Mouse (Mus musculus) forebrain, embryonic 11.5 days (tissue): ENCODE data around the gene Gm6583. TPM values are rescaled to one million over a fixed set of nuclear protein-coding genes. Genes with fewer than 3 reads are reported as not detected.

Experiments
- ATAC-seq: fragments of 200-750 bp; cut with Nextera tagmentation; replicated peaks from 2 replicates; pipeline ENCODE4 v1.8.0; 2017; ENCODE audit warnings: moderate TSS enrichment; ENCODE audit not compliant: low FRiP score
- DNase-seq: peaks from one replicate; pipeline ENCODE4 v3.0.0-alpha.2; 2017; ENCODE audit warnings: low spot score
- H3K27ac ChIP-seq: fragments of 300-500 bp; sonication (generic); 2 replicates; pipeline ENCODE4 v1.5.1; 2014; ENCODE audit warnings: low read depth, low read length
- H3K27me3 ChIP-seq: fragments of 300-500 bp; sonication (generic); 2 replicates; pipeline ENCODE4 v1.6.1; 2014; ENCODE audit warnings: mild to moderate bottlenecking, low read length, mixed read lengths; ENCODE audit not compliant: control insufficient read depth, insufficient read depth
- H3K36me3 ChIP-seq: fragments of 300-500 bp; sonication (generic); 2 replicates; pipeline ENCODE4 v1.6.1; 2014; ENCODE audit warnings: mild to moderate bottlenecking, low read length, moderate library complexity, mixed read lengths; ENCODE audit not compliant: control insufficient read depth, insufficient read depth
- H3K4me1 ChIP-seq: fragments of 300-500 bp; sonication (generic); replicated peaks from 2 replicates; pipeline ENCODE4 v1.6.1; 2014; ENCODE audit warnings: low read length, mixed read lengths; ENCODE audit not compliant: control insufficient read depth, insufficient read depth
- H3K4me2 ChIP-seq: fragments of 300-500 bp; sonication (generic); 2 replicates; pipeline ENCODE4 v1.6.1; 2014; ENCODE audit warnings: low read depth, mild to moderate bottlenecking, low read length, moderate library complexity, mixed read lengths; ENCODE audit not compliant: severe bottlenecking
- H3K4me3 ChIP-seq: fragments of 300-500 bp; sonication (generic); 2 replicates; pipeline ENCODE4 v1.5.1; 2014; ENCODE audit warnings: low read depth, low read length
- H3K9ac ChIP-seq: fragments of 300-500 bp; sonication (generic); 2 replicates; pipeline ENCODE4 v1.6.1; 2014; ENCODE audit warnings: low read length
- H3K9me3 ChIP-seq: fragments of 300-500 bp; sonication (generic); 2 replicates; pipeline ENCODE4 v1.6.1; 2016; ENCODE audit warnings: low read length, mixed read lengths; ENCODE audit not compliant: control insufficient read depth
- WGBS: fragments of 180-500 bp; shearing (Covaris S2); extraction: QIAGEN DNeasy Blood & Tissue Kit; methylation state at CpG from one replicate; pipeline ENCODE4 v1.1.7; 2014; 5-methylcytosine and 5-hydroxymethylcytosine counted together
- polyA plus RNA-seq: library from polyadenylated mRNA; unstranded; fragments of >200 nt; fragmentation: Nextera tagmentation; extraction: Ambion mirVana; gene quantifications from 2 replicates; pipeline ENCODE4 v1.2.1, GENCODE M21; 2014

Gene Gm6583
- polyA plus RNA-seq, 1 experiment from 2014 or later, result 0.29 TPM

DNA sequence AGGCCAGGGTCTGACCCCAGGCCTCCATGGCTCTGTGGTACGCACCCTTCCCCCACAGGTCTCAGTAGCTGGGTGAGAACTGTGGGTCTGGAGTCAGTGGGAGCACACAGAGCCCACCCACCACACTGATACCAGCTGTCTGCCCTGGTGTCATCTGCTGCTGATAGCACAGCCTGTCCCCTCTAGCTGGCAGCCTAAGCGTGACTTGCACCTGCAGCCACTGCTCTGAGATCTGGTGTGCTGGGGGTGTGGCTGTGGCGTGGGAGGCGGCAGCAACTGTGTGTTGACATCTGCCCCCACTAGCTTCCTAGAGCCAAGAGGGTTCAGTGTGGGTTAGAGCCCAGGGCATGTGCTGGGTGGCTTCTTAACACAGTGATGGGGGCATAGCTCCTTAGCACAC, 20.3 kb upstream of the Gm6583 start:
- DNase-seq (no peak), ATAC-seq (no peak)
- no peak overlapping the region for H3K9ac ChIP-seq
- H3K9me3 ChIP-seq, result no peaks in the 10 kb centered on the region
- peaks cover 4% of the 10 kb centered on the region; the same call in 1 of the 2 replicates for H3K36me3 ChIP-seq
- H3K27me3 ChIP-seq, result no peaks in the 10 kb centered on the region
- H3K4me1 ChIP-seq, result peaks cover 14% of the 10 kb centered on the region
- WGBS, result 93% methylated on average over 4 of the region's 4 CpGs
- no peak overlapping the region for H3K4me3 ChIP-seq
- no peak overlapping the region for H3K4me2 ChIP-seq
- H3K27ac ChIP-seq, result no peak overlapping the region

DNA sequence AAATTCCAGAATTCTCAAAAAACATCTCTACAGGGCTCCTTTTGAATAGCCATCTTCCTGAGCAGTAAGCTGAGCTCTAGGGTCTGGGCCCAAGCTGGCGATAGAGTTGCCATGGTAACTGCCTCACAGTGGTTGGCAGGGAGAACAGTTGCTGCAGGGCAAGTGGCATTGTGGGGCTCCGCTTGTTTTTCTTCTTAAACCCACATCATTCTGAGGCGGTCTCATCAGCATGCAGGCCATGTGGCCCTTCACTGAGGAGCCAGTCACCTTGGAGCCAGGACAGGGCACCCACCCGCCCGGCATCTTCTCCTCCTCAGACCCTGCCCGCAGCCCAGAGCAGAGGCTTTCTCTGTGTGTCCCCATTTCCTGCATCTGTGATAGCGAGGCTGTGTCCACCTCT, 16.1 kb upstream of the Gm6583 start:
- 23% methylated on average over 7 of the region's 7 CpGs for WGBS
- no peak overlapping the region for H3K4me3 ChIP-seq

DNA sequence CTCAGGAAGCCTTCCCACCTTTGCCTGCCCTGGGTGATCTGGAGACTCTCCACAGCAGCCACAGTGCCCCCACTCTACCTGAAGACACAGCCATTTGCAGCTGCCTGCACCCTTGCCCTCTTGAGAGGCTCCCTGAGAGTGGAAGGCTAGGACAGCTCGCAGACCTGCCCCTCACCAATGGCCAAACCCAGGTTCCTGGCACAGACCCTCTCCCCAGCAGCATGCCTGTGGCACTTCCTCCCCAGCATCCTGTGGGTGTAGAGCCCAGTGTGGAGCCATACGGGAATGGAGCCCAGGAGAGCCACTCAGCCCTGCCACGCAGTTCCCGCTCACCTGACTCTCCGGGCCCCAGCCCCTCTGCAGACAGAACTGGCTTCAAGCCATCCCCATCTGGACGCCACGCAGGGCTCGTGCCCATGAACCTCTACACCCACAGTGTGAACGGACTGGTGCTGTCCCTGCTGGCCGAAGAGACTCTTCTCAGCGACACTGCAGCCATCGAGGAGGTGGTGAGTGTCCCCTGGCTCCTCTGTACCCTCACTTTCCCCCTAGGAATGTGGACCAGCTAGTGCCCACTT, 14.5 kb upstream of the Gm6583 start:
- Histone ChIP-seq H3K27ac (no peak overlapping the region), H3K4me3 (no peak overlapping the region), H3K27me3 (no peaks in the 10 kb centered on the region), H3K9ac (no peak overlapping the region), H3K36me3 (peaks cover 4% of the 10 kb centered on the region; the same call in 1 of the 2 replicates), H3K9me3 (no peaks in the 10 kb centered on the region), H3K4me2 (no peak overlapping the region), H3K4me1 (peaks cover 16% of the 10 kb centered on the region)
- WGBS, result 96% methylated on average over 12 of the region's 12 CpGs
- no peak for DNase-seq
- ATAC-seq, result no peak

More for the DNA sequence above, 16.1 kb upstream of the Gm6583 start:
- Histone ChIP-seq H3K9me3 (no peaks in the 10 kb centered on the region), H3K27ac (peak overlapping the region; percentile 80), H3K4me2 (peak overlapping the region; percentile 32), H3K4me1 (peaks cover 16% of the 10 kb centered on the region), H3K9ac (peak overlapping the region; percentile 47), H3K27me3 (no peaks in the 10 kb centered on the region), H3K36me3 (peaks cover 7% of the 10 kb centered on the region; the same call in 1 of the 2 replicates)
- DNase-seq (peak; percentile 82), ATAC-seq (peak; percentile 88)

DNA sequence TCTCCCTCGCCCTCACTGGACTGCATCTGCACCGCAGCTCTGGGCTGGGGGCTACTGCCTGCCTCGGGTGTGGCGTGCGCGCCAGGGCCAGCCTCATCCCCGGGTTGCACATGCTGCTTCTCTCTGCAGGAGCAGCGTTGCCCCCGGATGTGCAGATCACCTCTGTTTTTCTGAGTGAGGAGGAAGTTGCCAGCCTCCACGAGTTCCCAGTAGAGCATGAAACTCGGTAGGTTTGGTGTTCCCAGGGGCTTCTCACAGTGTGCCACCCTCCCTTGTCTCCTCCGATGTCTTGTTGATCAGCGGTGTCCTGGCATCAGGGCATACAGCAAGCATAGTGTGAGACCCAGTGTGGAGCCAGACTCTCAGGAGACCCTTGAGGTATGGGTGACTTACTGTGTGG, 13.5 kb upstream of the Gm6583 start:
- no peaks in the 10 kb centered on the region for H3K9me3 ChIP-seq
- peaks cover 16% of the 10 kb centered on the region for H3K4me1 ChIP-seq

DNA sequence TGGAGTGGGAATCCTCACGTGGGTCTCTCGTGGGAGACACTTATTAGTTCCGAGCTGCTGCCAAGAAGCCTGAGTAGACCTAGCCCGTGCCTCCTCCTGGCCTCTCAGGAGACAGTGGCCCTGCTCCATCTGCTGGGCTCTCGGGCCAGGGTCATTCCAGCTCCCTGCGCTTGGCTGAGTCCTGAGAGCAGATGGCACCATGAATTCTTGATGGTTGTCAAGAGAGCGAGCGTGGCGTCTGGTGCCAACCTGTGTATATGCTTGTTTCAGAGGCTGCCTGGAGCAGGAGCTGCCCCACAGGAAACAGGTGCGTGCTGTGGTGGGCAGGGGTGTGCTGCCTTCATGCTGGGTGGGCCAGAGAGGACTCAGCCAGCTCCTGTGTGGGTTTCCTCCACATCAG, 12.8 kb upstream of the Gm6583 start:
- 94% methylated on average over 10 of the region's 10 CpGs for WGBS
- DNase-seq, result no peak
- ATAC-seq, result no peak
- Histone ChIP-seq H3K27me3 (no peaks in the 10 kb centered on the region), H3K4me1 (peaks cover 16% of the 10 kb centered on the region), H3K36me3 (peaks cover 3% of the 10 kb centered on the region; the same call in 1 of the 2 replicates), H3K4me3 (no peak overlapping the region), H3K27ac (no peak overlapping the region), H3K9me3 (no peaks in the 10 kb centered on the region), H3K4me2 (no peak overlapping the region), H3K9ac (no peak overlapping the region)

More for the DNA sequence above, 13.5 kb upstream of the Gm6583 start:
- 92% methylated on average over 13 of the region's 13 CpGs for WGBS
- DNase-seq, result no peak
- Histone ChIP-seq H3K4me2 (no peak overlapping the region), H3K27ac (no peak overlapping the region), H3K27me3 (no peaks in the 10 kb centered on the region), H3K4me3 (no peak overlapping the region), H3K36me3 (peaks cover 3% of the 10 kb centered on the region; the same call in 1 of the 2 replicates), H3K9ac (no peak overlapping the region)
- no peak for ATAC-seq

DNA sequence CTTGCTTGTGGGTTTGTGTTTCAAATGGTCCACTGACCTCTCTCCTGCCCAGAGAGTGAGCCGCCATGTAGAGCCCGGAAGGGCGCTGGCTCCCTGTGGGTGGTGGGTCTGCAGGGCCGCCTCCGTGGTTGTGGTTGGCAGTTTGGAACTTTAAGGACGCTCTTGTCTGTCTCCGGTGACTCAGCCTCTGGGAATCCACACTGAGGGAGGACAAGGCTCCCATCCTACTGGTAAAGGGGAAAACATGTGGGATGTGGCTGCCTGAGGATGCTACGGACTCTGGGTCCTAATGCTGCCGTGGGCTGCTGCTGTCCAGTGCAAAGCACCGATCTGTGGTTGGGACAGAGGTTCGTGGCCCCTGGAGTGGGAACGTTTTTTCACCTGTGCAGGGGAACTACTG, 12.1 kb upstream of the Gm6583 start:
- H3K36me3 ChIP-seq, result peaks cover 3% of the 10 kb centered on the region; the same call in 1 of the 2 replicates
- H3K4me1 ChIP-seq, result peaks cover 16% of the 10 kb centered on the region
- DNase-seq (no peak), ATAC-seq (no peak)
- H3K9ac ChIP-seq, result no peak overlapping the region
- no peak overlapping the region for H3K4me3 ChIP-seq
- WGBS, result 89% methylated on average over 12 of the region's 12 CpGs
- H3K9me3 ChIP-seq, result no peaks in the 10 kb centered on the region
- no peak overlapping the region for H3K27ac ChIP-seq
- no peaks in the 10 kb centered on the region for H3K27me3 ChIP-seq
- no peak overlapping the region for H3K4me2 ChIP-seq

DNA sequence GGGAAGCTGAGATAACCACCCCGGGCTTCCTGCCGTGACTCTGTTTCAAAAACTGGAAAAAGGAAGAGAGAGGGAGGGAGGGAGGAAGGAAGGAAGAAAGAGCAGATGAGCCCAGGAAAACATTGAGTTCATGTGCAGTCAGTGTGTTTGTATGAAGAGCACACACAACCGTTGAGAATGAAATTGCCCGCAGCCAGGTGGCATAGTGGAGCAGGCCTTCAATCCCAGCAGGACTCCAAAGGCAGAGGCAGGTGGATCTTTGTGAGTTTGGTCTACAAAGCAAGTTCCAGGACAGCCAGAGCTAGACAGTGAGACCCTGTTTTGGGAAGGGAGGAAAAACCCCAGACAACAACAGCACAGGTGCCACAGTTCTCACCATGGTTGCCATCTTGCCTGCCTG, 11.5 kb upstream of the Gm6583 start:
- H3K4me2 ChIP-seq, result no peak overlapping the region
- H3K9me3 ChIP-seq, result no peaks in the 10 kb centered on the region
- no peaks in the 10 kb centered on the region for H3K27me3 ChIP-seq
- H3K9ac ChIP-seq, result no peak overlapping the region
- WGBS, result 93% methylated on average over 4 of the region's 4 CpGs
- DNase-seq (no peak), ATAC-seq (no peak)
- peaks cover 13% of the 10 kb centered on the region for H3K4me1 ChIP-seq
- H3K36me3 ChIP-seq, result peaks cover 3% of the 10 kb centered on the region; the same call in 1 of the 2 replicates
- H3K27ac ChIP-seq, result no peak overlapping the region
- no peak overlapping the region for H3K4me3 ChIP-seq

DNA sequence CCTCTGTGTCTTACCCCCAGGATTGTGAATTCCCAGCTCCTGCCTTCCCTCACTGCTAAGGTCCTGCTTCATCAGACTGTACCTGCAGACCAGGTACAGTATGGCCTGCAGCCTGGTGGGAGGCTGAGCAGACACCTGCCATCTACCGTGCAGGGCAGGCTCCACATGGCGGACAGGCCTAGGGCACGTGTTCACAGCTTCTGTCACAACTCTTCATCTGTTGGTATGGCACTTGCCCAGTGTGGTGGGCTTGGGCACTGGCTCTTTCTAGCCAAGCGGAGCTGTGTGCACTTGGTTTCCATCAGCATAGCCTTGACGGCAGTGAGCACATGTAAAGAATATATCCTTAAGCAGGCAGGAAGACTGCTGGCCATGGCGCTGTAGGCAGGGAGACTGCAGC, 11.0 kb upstream of the Gm6583 start:
- Histone ChIP-seq H3K27me3 (no peaks in the 10 kb centered on the region), H3K36me3 (peaks cover 3% of the 10 kb centered on the region; the same call in 1 of the 2 replicates), H3K27ac (no peak overlapping the region), H3K4me3 (no peak overlapping the region), H3K4me1 (peaks cover 9% of the 10 kb centered on the region), H3K9ac (no peak overlapping the region), H3K4me2 (no peak overlapping the region), H3K9me3 (no peaks in the 10 kb centered on the region)
- WGBS, result 95% methylated on average over 6 of the region's 6 CpGs
- DNase-seq, result no peak
- ATAC-seq, result no peak

DNA sequence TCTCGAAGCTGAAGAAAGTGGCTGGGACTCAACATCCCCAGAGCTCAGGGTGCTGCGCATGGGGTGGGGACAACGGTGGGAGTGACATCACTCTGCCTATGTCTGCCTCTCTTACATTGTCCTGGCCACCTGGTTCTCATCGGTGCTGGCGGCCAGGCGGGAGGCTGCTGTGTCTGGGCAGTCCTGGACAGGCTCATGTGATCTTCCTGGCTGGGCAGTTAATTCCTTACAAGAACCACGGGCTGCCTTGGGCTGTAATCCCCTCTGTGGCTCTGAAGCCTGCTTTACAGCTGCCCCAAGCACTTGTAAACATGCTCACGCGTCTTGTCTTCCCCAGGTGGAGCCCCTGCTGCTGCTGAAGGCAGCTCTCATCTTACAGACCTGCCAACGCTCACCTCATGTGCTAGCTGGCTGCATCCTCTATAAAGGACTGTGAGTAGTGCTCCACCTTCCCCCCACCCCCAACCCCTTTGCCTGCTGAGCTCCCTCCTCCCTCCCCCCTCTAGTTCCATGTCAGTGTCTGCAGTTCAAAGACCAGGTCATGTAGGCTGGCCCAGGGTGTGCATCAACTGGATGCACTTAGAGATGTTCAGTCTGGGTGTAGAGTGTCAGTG, 8.5 kb upstream of the Gm6583 start:
- no peak overlapping the region for H3K4me2 ChIP-seq
- ATAC-seq, result no peak

More for the DNA sequence above, 8.5 kb upstream of the Gm6583 start:
- Histone ChIP-seq H3K27me3 (no peaks in the 10 kb centered on the region), H3K36me3 (no peaks in the 10 kb centered on the region), H3K9me3 (no peaks in the 10 kb centered on the region), H3K27ac (no peak overlapping the region), H3K4me3 (no peak overlapping the region), H3K4me1 (no peaks in the 10 kb centered on the region), H3K9ac (no peak overlapping the region; the same call in 1 of the 2 replicates)
- 73% methylated on average over 10 of the region's 10 CpGs for WGBS
- DNase-seq, result no peak
